Mouse (Mus musculus): Measurements from ENCODE around the gene Pcp2. TPM values are rescaled to one million over a fixed set of nuclear protein-coding genes. Genes with fewer than 3 reads are reported as not detected.

Gene Pcp2
- polyA plus RNA-seq, 1 experiment, result not detected

DNA sequence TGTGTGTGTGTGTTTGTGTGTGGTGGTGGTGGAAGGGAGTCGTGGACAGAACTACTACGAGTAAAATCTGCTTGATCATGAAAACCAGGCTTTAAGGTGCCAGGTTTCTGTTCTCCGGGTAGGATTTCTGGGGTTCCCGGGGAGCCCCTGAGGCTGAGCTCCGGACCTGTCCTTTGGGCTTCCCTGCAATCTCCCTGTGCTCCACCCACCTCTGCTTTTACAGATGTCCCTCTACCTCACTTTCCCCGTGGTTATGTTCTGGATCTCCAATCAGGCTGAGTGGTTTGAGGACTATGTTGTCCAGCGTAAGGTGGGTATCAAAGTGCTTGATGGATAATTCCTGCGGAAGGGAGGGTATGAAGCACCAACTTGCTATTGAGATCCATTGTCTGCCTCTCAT, 3.2 kb downstream of the Pcp2 start:
- TF ChIP-seq CTCF (IDR thresholded peaks at IDR 0.05; ENCODE audit: extremely low read depth, insufficient read depth, insufficient read length, insufficient replicate concordance) (no peak), POLR2A (IDR thresholded peaks at IDR 0.05; ENCODE audit: low read depth, low read length) (no peak)
- no peak overlapping the region for H3K27ac ChIP-seq (ENCODE audit: insufficient read depth, low read length)
- H3K4me1 ChIP-seq (ENCODE audit: control insufficient read depth, insufficient read depth, insufficient read length), result peaks cover 3% of the 10 kb centered on the region; the same call in 1 of the 2 replicates
- DNase-seq (ENCODE audit: low read depth in 1 of 2, low spot score in 2 of 2), result no peak
- H3K4me3 ChIP-seq (ENCODE audit: extremely low read depth, insufficient read depth, insufficient read length), result peak overlapping the region; percentile 25; the same call in 1 of the 2 replicates
- H3K27me3 ChIP-seq (ENCODE audit: control insufficient read depth, insufficient read depth, low read length), result no peaks in the 10 kb centered on the region
- WGBS, result 60% methylated on average over 8 of the region's 8 CpGs
- peaks cover 8% of the 10 kb centered on the region for H3K36me3 ChIP-seq (ENCODE audit: control insufficient read depth, insufficient read depth, low read length)

DNA sequence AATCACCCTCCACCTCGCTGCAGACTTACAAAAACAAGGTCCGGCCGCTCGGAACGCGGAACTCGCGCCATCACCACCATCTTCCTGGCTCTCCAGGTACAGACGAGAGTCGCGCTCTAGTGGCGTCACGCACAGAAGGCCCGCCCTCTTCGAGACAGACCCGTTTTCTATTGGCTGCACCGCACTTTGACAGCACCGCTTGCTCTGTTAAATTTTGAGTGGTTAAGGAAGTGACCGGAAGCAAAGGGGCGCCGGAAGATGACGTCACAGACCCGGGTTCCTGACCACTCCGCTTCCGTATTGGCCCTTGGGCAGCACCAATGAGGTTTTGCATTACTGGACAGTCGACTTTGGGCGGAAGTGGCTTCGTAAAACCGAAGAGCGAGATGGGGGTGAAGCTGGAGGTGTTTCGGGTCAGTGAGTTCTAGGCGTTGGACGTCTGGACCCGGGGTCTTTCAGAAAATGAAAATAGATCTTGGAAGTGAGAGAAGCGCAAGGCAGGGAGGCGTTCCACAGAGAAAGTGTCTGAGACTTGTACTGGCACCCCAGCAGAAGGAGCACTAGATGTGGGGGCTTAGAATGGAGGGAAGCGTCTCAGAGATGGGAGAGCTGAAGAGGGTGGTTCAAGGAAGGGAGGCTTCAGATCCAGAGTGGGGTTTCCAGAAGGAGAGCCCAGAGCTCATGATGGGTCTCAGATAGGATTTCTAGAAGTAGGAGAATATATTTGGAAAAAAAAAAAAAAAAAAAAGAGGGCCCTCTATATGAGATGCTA, 4.0 kb downstream of the Pcp2 start, which contains the start of the genes Xab2 and Pet100:
TSS of gene Xab2 (minus strand) at position 118 of the 772 bp plus-strand sequence.
TSS of gene Pet100 (plus strand) at position 350 of the 772 bp plus-strand sequence.
- peak; percentile 97 to 100 for DNase-seq (ENCODE audit: low read depth in 1 of 2, low spot score in 2 of 2)
- TF ChIP-seq POLR2A (IDR thresholded peaks at IDR 0.05; ENCODE audit: low read depth, low read length) (peak; percentile 70), CTCF (IDR thresholded peaks at IDR 0.05; ENCODE audit: extremely low read depth, insufficient read depth, insufficient read length, insufficient replicate concordance) (no peak)
- Histone ChIP-seq H3K27me3 (ENCODE audit: control insufficient read depth, insufficient read depth, low read length) (no peaks in the 10 kb centered on the region), H3K36me3 (ENCODE audit: control insufficient read depth, insufficient read depth, low read length) (peaks cover 12% of the 10 kb centered on the region), H3K4me1 (ENCODE audit: control insufficient read depth, insufficient read depth, insufficient read length) (peaks cover 3% of the 10 kb centered on the region; the same call in 1 of the 2 replicates), H3K4me3 (ENCODE audit: extremely low read depth, insufficient read depth, insufficient read length) (peak within 1 kb of the TSS; percentile 74), H3K27ac (ENCODE audit: insufficient read depth, low read length) (no peak within 1 kb of the TSS)
- under 1% methylated on average over 37 of the region's 37 CpGs for WGBS

DNA sequence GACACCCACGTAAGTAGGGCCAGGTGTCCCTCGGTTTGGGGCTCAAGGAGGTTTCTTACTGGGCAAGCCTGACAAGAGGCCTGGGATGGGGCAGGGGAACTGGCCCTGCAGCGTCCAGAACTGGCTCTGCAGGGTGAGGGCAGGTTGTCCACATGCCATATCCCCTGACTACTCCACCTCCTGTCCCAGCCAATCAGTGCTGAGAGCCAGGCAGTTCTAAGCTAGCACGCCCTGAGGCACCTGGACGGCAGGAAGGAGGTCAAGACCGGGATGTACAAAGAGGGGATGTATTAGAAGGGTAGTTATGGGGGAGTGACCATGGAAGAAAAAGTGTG, 15.6 kb downstream of the Pcp2 start:
- WGBS, result 94% methylated on average over 6 of the region's 6 CpGs
- Histone ChIP-seq H3K4me1 (ENCODE audit: control insufficient read depth, insufficient read depth, insufficient read length) (no peaks in the 10 kb centered on the region), H3K4me3 (ENCODE audit: extremely low read depth, insufficient read depth, insufficient read length) (no peak overlapping the region), H3K27me3 (ENCODE audit: control insufficient read depth, insufficient read depth, low read length) (no peaks in the 10 kb centered on the region), H3K27ac (ENCODE audit: insufficient read depth, low read length) (no peak overlapping the region), H3K36me3 (ENCODE audit: control insufficient read depth, insufficient read depth, low read length) (peaks cover 43% of the 10 kb centered on the region)
- no peak for TF ChIP-seq POLR2A (IDR thresholded peaks at IDR 0.05; ENCODE audit: low read depth, low read length)
- TF ChIP-seq CTCF (IDR thresholded peaks at IDR 0.05; ENCODE audit: extremely low read depth, insufficient read depth, insufficient read length, insufficient replicate concordance), result no peak
- no peak for DNase-seq (ENCODE audit: low read depth in 1 of 2, low spot score in 2 of 2)

DNA sequence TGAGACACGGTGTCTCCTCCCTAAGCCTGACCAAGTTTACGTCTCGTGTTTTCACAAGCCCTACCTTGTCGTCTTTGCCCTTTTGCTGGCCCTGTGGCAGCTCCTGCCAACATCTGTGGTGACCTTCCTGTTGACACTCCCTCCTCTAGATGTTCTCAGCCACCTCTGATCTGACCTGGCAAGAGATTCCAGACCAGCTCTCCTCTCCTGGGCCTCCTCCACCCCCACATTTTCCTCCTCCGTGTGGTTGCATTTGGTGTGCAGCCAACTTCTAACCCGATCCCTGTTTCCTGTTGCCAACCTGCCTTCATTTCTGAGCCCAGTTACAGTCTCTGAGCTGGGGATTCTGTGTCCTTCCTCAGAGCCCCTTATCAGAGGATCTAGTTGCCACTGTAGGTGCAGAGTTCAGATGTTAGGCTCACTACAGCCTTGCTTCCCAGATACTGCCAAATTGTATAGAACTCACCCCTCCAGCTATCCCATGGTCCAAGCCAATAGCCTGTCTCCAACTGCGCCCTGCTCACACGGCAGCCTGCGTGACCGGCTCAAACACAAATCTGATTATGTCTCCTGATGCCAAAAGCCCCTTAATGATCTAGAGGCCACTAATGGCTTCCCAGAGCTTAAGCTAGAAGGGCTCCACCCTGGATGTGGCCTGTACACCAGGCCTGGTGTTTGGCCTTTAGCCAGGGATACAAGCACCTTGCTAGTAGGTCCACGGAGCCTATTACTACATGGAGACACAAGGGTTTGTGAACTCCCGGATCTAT, 16.1 kb downstream of the Pcp2 start:
- TF ChIP-seq POLR2A (IDR thresholded peaks at IDR 0.05; ENCODE audit: low read depth, low read length) (no peak), CTCF (IDR thresholded peaks at IDR 0.05; ENCODE audit: extremely low read depth, insufficient read depth, insufficient read length, insufficient replicate concordance) (no peak)
- DNase-seq (ENCODE audit: low read depth in 1 of 2, low spot score in 2 of 2), result no peak
- peaks cover 40% of the 10 kb centered on the region for H3K36me3 ChIP-seq (ENCODE audit: control insufficient read depth, insufficient read depth, low read length)
- no peak overlapping the region for H3K27ac ChIP-seq (ENCODE audit: insufficient read depth, low read length)
- WGBS, result 74% methylated on average over 12 of the region's 12 CpGs
- H3K4me1 ChIP-seq (ENCODE audit: control insufficient read depth, insufficient read depth, insufficient read length), result no peaks in the 10 kb centered on the region
- H3K4me3 ChIP-seq (ENCODE audit: extremely low read depth, insufficient read depth, insufficient read length), result no peak overlapping the region
- H3K27me3 ChIP-seq (ENCODE audit: control insufficient read depth, insufficient read depth, low read length), result no peaks in the 10 kb centered on the region

DNA sequence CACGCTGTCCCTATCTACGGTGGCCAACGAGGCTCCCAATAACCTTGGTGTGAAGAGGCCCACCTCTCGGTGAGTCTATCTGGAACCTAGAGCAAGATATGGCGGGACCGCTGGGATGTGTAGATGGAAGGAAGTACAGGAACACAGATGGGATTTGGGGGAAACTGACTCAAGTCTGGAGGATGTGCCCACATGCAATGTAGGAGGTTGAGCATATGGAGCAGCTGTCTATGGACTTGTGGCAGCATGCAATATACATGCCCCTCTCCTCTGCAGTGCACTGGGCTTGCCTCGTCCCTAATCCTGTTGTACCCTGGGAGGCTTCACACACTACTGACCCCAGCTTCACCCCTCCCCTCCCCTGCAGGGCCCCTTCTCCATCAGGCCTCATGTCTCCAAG, 17.5 kb downstream of the Pcp2 start:
- Histone ChIP-seq H3K27ac (ENCODE audit: insufficient read depth, low read length) (no peak overlapping the region), H3K4me3 (ENCODE audit: extremely low read depth, insufficient read depth, insufficient read length) (no peak overlapping the region), H3K27me3 (ENCODE audit: control insufficient read depth, insufficient read depth, low read length) (no peaks in the 10 kb centered on the region), H3K4me1 (ENCODE audit: control insufficient read depth, insufficient read depth, insufficient read length) (no peaks in the 10 kb centered on the region), H3K36me3 (ENCODE audit: control insufficient read depth, insufficient read depth, low read length) (peaks cover 28% of the 10 kb centered on the region)
- DNase-seq (ENCODE audit: low read depth in 1 of 2, low spot score in 2 of 2), result no peak
- WGBS, result 93% methylated on average over 7 of the region's 7 CpGs
- TF ChIP-seq POLR2A (IDR thresholded peaks at IDR 0.05; ENCODE audit: low read depth, low read length) (no peak), CTCF (IDR thresholded peaks at IDR 0.05; ENCODE audit: extremely low read depth, insufficient read depth, insufficient read length, insufficient replicate concordance) (no peak)

DNA sequence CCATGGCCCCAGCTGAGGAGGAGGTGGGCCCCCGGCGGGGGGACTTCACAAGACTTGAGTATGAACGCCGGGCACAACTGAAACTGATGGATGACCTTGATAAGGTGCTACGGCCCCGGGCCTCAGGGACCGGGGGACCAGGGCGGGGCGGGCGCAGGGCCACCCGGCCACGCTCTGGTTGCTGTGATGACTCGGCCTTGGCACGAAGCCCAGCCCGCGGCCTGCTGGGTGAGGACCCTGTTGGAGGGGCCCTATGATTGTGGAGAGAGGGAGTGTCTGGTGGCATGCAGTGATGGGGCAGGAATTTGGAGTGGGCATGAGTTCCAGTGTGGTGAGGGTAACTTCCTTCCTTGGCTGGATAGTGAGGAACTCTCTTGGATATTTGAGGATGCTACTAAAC, 18.8 kb downstream of the Pcp2 start:
- DNase-seq (ENCODE audit: low read depth in 1 of 2, low spot score in 2 of 2), result no peak
- H3K36me3 ChIP-seq (ENCODE audit: control insufficient read depth, insufficient read depth, low read length), result peaks cover 21% of the 10 kb centered on the region
- no peaks in the 10 kb centered on the region for H3K4me1 ChIP-seq (ENCODE audit: control insufficient read depth, insufficient read depth, insufficient read length)
- H3K4me3 ChIP-seq (ENCODE audit: extremely low read depth, insufficient read depth, insufficient read length), result no peak overlapping the region
- H3K27ac ChIP-seq (ENCODE audit: insufficient read depth, low read length), result no peak overlapping the region
- WGBS, result 25% methylated on average over 16 of the region's 16 CpGs
- H3K27me3 ChIP-seq (ENCODE audit: control insufficient read depth, insufficient read depth, low read length), result no peaks in the 10 kb centered on the region
- TF ChIP-seq POLR2A (IDR thresholded peaks at IDR 0.05; ENCODE audit: low read depth, low read length), result no peak
- no peak for TF ChIP-seq CTCF (IDR thresholded peaks at IDR 0.05; ENCODE audit: extremely low read depth, insufficient read depth, insufficient read length, insufficient replicate concordance)
